Mouse (Mus musculus): Measurements from ENCODE around the gene Rab34. TPM values are rescaled to one million over a fixed set of nuclear protein-coding genes. Genes with fewer than 3 reads are reported as not detected.

Gene Rab34
- polyA plus RNA-seq (2014; fragmentation: Nextera tagmentation; extraction: Ambion mirVana) = 75.3 and 82.7 TPM in 2 replicates

DNA sequence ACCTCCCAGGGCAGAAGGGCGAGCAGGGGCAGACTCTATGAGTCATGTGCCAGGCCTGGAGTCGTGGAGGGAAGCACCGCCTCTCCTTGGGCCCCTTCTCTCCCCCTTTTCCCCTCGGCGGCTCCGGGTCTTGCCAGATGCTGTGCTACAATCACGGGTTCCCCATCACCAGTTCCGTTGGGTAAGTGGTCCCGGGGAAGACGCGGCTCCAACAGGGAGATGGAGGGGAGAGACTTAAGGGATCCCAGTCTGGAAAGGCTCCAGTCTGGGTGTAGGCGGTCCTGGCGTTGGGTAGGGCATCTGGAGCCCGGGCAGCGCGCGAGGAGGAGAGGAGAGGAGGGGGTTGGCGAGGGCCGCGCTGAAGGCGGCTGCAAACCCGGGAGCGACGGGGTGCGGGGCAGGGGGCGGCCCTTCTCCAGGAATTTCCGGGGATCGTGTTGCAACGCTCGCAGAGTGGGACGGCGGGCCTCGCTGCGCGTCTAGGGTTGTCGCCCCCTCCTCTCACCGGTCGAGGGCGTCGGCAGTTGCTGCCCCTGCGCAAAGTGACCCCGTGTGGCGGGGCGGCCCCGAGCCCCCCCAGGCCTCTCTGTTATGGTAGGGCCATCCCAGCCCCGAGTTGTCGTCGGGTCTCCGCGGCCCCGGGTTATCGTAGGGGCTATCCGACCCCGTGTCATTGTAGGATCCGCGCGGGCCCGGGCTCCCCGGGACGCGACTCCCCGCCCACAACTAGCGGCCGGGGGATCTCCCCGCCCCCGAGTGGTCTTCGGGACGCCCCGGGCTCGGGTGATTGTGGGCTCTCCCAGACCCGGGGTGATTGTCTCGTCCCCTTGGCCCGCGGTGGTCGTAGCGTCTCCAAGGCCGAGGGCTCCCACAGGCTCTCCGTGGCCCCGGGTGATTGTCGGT is at the start of gene Rab34:
TSS of gene Rab34 (plus strand) at position 100 of the 903 bp plus-strand sequence.
- Histone ChIP-seq H3K9ac (ENCODE audit: low read length) (peak within 1 kb of the TSS; percentile 83), H3K4me2 (ENCODE audit: low read depth) (peak within 1 kb of the TSS; percentile 52), H3K9me3 (ENCODE audit: control insufficient read depth, low read length) (no peaks in the 10 kb centered on the region), H3K4me3 (ENCODE audit: low read depth, low read length) (peak within 1 kb of the TSS; percentile 65), H3K27me3 (ENCODE audit: control insufficient read depth, insufficient read depth, low read length) (no peaks in the 10 kb centered on the region), H3K4me1 (ENCODE audit: control insufficient read depth, insufficient read depth, low read length) (peaks cover 7% of the 10 kb centered on the region; the same call in 1 of the 2 replicates), H3K27ac (ENCODE audit: low read depth, low read length) (peak within 1 kb of the TSS; percentile 92), H3K36me3 (ENCODE audit: control insufficient read depth, insufficient read depth, low read length) (peaks cover 8% of the 10 kb centered on the region)
- WGBS = under 1% methylated on average over 47 of the region's 80 CpGs
- ATAC-seq (ENCODE audit: insufficient read depth, low FRiP score, low TSS enrichment) (peak; percentile 69), DNase-seq (ENCODE audit: low spot score) (peak; percentile 88)

DNA sequence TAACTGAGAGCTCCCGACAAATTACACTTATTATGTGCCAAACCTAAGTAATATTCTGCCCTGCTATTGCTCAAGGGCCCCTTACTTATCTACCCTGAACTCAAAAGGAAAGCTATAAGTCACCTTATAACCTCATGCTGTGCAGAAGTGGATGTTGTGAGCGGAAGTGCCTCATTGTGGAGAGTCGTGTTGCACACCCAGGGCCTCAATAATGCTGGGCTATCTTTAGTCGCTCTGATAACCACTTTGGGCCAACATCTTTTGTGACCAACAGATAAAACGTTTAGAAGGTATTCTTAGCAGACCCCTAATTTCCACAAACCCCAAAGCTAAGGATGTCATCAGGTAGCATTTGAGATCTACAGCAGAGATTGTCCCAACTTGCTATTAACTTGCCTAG is 47.6 kb upstream of the Rab34 start:
- 80% methylated on average over 5 of the region's 5 CpGs for WGBS
- H3K9me3 ChIP-seq (ENCODE audit: control insufficient read depth, low read length) = no peaks in the 10 kb centered on the region

GRCm38 (mm10) chr11:78143520-78143919 is 44.7 kb upstream of the Rab34 start:
- Histone ChIP-seq H3K9ac (ENCODE audit: low read length) (no peak overlapping the region), H3K4me3 (ENCODE audit: low read depth, low read length) (no peak overlapping the region), H3K9me3 (ENCODE audit: control insufficient read depth, low read length) (no peaks in the 10 kb centered on the region), H3K4me2 (ENCODE audit: low read depth) (no peak overlapping the region), H3K27me3 (ENCODE audit: control insufficient read depth, insufficient read depth, low read length) (no peaks in the 10 kb centered on the region), H3K27ac (ENCODE audit: low read depth, low read length) (0 out of 2 replicates have a peak overlapping the region, but pooled peaks have one; percentile 20), H3K4me1 (ENCODE audit: control insufficient read depth, insufficient read depth, low read length) (no peaks in the 10 kb centered on the region), H3K36me3 (ENCODE audit: control insufficient read depth, insufficient read depth, low read length) (peaks cover 7% of the 10 kb centered on the region)
- ATAC-seq (ENCODE audit: insufficient read depth, low FRiP score, low TSS enrichment) = no peak
- 88% methylated on average over 2 of the region's 2 CpGs for WGBS
- no peak for DNase-seq (ENCODE audit: low spot score)

More for the DNA sequence above, 47.6 kb upstream of the Rab34 start:
- no peak overlapping the region for H3K9ac ChIP-seq (ENCODE audit: low read length)
- H3K4me3 ChIP-seq (ENCODE audit: low read depth, low read length) = no peak overlapping the region
- DNase-seq (ENCODE audit: low spot score) = no peak
- no peaks in the 10 kb centered on the region for H3K27me3 ChIP-seq (ENCODE audit: control insufficient read depth, insufficient read depth, low read length)
- no peak overlapping the region for H3K27ac ChIP-seq (ENCODE audit: low read depth, low read length)
- H3K4me2 ChIP-seq (ENCODE audit: low read depth) = no peak overlapping the region
- H3K36me3 ChIP-seq (ENCODE audit: control insufficient read depth, insufficient read depth, low read length) = peaks cover 7% of the 10 kb centered on the region
- ATAC-seq (ENCODE audit: insufficient read depth, low FRiP score, low TSS enrichment) = no peak
- H3K4me1 ChIP-seq (ENCODE audit: control insufficient read depth, insufficient read depth, low read length) = no peaks in the 10 kb centered on the region

GRCm38 (mm10) chr11:78146168-78146567 is 42.1 kb upstream of the Rab34 start:
- Histone ChIP-seq H3K4me3 (ENCODE audit: low read depth, low read length) (no peak overlapping the region), H3K27me3 (ENCODE audit: control insufficient read depth, insufficient read depth, low read length) (no peaks in the 10 kb centered on the region), H3K9ac (ENCODE audit: low read length) (no peak overlapping the region), H3K9me3 (ENCODE audit: control insufficient read depth, low read length) (no peaks in the 10 kb centered on the region), H3K4me2 (ENCODE audit: low read depth) (no peak overlapping the region), H3K27ac (ENCODE audit: low read depth, low read length) (no peak overlapping the region), H3K36me3 (ENCODE audit: control insufficient read depth, insufficient read depth, low read length) (peaks cover 10% of the 10 kb centered on the region), H3K4me1 (ENCODE audit: control insufficient read depth, insufficient read depth, low read length) (no peaks in the 10 kb centered on the region)
- DNase-seq (ENCODE audit: low spot score) (no peak), ATAC-seq (ENCODE audit: insufficient read depth, low FRiP score, low TSS enrichment) (no peak)
- WGBS = 87% methylated on average over 5 of the region's 5 CpGs

DNA sequence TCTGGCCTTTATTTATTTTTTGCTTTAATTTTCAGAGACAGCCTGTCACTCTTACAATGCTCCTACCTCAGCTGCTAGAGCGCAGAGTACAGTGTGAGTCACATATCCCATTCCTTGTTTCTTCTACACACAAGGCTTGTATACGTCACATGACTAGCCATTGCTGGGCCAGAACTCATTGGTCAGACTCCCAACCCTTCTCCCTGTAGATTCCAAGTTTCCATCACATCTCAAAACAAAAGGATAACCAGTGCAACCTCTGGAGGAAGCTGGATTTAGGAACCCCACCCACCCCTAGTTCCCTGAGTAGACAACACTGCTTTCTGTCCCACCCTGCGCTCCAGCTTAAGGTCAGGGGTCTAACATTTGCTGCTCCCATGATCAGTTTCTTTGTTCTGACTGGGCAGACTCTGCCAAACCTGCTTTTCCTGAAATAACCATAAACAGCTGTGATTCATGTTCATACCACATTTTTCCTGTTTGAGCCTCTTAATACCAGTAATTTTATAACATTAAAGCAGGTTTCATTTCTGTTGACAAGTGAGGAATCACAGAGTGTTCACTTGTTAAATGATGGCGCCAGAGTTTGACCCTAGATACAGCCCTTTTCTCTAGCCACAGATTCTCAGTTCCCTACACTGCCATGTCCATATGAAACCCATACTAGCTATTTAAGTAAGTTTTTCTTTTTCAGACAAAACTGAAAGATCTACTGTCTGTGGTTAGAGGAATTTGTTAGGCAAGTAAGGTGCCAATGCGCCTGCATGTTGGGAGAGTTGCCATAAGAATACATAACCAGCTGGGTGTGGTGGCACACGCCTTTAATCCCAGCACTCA is 41.3 kb upstream of the Rab34 start:
- no peaks in the 10 kb centered on the region for H3K4me1 ChIP-seq (ENCODE audit: control insufficient read depth, insufficient read depth, low read length)
- peaks cover 10% of the 10 kb centered on the region for H3K36me3 ChIP-seq (ENCODE audit: control insufficient read depth, insufficient read depth, low read length)
- ATAC-seq (ENCODE audit: insufficient read depth, low FRiP score, low TSS enrichment) = no peak
- H3K4me2 ChIP-seq (ENCODE audit: low read depth) = no peak overlapping the region
- 91% methylated on average over 6 of the region's 6 CpGs for WGBS
- H3K9ac ChIP-seq (ENCODE audit: low read length) = no peak overlapping the region
- no peaks in the 10 kb centered on the region for H3K9me3 ChIP-seq (ENCODE audit: control insufficient read depth, low read length)
- H3K27ac ChIP-seq (ENCODE audit: low read depth, low read length) = no peak overlapping the region
- no peak for DNase-seq (ENCODE audit: low spot score)
- no peaks in the 10 kb centered on the region for H3K27me3 ChIP-seq (ENCODE audit: control insufficient read depth, insufficient read depth, low read length)
- no peak overlapping the region for H3K4me3 ChIP-seq (ENCODE audit: low read depth, low read length)

DNA sequence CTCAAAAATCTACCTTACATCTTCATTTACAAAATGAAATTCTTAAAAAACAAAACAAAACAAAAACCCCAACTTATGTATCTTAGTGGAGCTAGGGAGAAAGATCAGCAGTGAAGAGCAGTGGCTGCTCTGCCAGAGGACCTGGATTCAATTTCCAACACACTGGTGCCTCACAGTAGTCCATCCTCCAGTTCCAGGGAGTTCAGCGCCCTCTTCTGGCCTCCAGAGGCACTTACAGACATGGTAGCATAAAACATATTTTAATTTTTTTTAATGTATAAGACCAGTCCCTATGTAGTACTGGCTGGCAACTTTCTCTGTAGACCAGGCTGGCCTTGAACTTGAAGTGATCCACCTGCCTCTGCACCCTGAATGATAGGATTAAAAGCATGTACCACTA is 37.1 kb upstream of the Rab34 start:
- Histone ChIP-seq H3K27me3 (ENCODE audit: control insufficient read depth, insufficient read depth, low read length) (no peaks in the 10 kb centered on the region), H3K27ac (ENCODE audit: low read depth, low read length) (no peak overlapping the region), H3K9ac (ENCODE audit: low read length) (no peak overlapping the region), H3K4me2 (ENCODE audit: low read depth) (no peak overlapping the region), H3K36me3 (ENCODE audit: control insufficient read depth, insufficient read depth, low read length) (peaks cover 13% of the 10 kb centered on the region), H3K4me3 (ENCODE audit: low read depth, low read length) (no peak overlapping the region), H3K9me3 (ENCODE audit: control insufficient read depth, low read length) (no peaks in the 10 kb centered on the region), H3K4me1 (ENCODE audit: control insufficient read depth, insufficient read depth, low read length) (no peaks in the 10 kb centered on the region)
- DNase-seq (ENCODE audit: low spot score) = peak; percentile 36
- 35% methylated on average over 1 of the region's 1 CpGs for WGBS
- no peak for ATAC-seq (ENCODE audit: insufficient read depth, low FRiP score, low TSS enrichment)

GRCm38 (mm10) chr11:78152299-78153231 is 35.7 kb upstream of the Rab34 start:
- Histone ChIP-seq H3K9me3 (ENCODE audit: control insufficient read depth, low read length) (no peaks in the 10 kb centered on the region), H3K27me3 (ENCODE audit: control insufficient read depth, insufficient read depth, low read length) (no peaks in the 10 kb centered on the region), H3K4me2 (ENCODE audit: low read depth) (no peak overlapping the region), H3K27ac (ENCODE audit: low read depth, low read length) (no peak overlapping the region), H3K9ac (ENCODE audit: low read length) (no peak overlapping the region), H3K4me1 (ENCODE audit: control insufficient read depth, insufficient read depth, low read length) (no peaks in the 10 kb centered on the region), H3K4me3 (ENCODE audit: low read depth, low read length) (no peak overlapping the region), H3K36me3 (ENCODE audit: control insufficient read depth, insufficient read depth, low read length) (peaks cover 15% of the 10 kb centered on the region)
- DNase-seq (ENCODE audit: low spot score) (no peak), ATAC-seq (ENCODE audit: insufficient read depth, low FRiP score, low TSS enrichment) (no peak)
- WGBS = 78% methylated on average over 9 of the region's 9 CpGs

DNA sequence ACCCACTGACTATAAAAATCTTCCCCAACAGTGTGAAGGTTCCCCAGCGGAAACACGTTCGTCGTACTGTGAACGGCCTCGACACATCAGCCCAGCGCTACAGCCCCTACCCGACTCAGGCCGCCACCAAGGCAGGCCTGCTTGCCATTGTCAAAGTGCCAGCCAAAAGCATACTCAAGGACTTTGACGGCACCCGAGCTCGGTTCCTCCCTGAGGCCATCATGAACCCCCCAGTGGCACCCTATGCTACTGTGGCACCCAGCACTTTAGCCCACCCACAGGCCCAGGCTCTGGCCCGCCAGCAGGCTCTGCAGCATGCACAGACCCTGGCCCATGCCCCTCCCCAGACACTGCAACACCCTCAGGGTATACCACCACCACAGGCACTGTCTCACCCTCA is 34.5 kb upstream of the Rab34 start:
- 89% methylated on average over 13 of the region's 13 CpGs for WGBS
- Histone ChIP-seq H3K4me2 (ENCODE audit: low read depth) (no peak overlapping the region), H3K9ac (ENCODE audit: low read length) (no peak overlapping the region), H3K27ac (ENCODE audit: low read depth, low read length) (no peak overlapping the region), H3K9me3 (ENCODE audit: control insufficient read depth, low read length) (no peaks in the 10 kb centered on the region), H3K27me3 (ENCODE audit: control insufficient read depth, insufficient read depth, low read length) (no peaks in the 10 kb centered on the region), H3K4me1 (ENCODE audit: control insufficient read depth, insufficient read depth, low read length) (no peaks in the 10 kb centered on the region), H3K36me3 (ENCODE audit: control insufficient read depth, insufficient read depth, low read length) (peaks cover 25% of the 10 kb centered on the region), H3K4me3 (ENCODE audit: low read depth, low read length) (no peak overlapping the region)
- ATAC-seq (ENCODE audit: insufficient read depth, low FRiP score, low TSS enrichment) = no peak
- no peak for DNase-seq (ENCODE audit: low spot score)

All from neural tube, embryonic 11.5 days (tissue).